Mouse (Mus musculus) brain, adult 10 weeks (tissue): Measurements from ENCODE around the gene Tefm. TPM values are rescaled to one million over a fixed set of nuclear protein-coding genes. Genes with fewer than 3 reads are reported as not detected.

ENCODE experiments used
- polyA plus RNA-seq: library from polyadenylated mRNA; stranded (reverse); fragments of 350-450 nt; fragmentation: Illumina TruSeq; extraction: RNeasy Lipid Tissue Mini Kit (QIAGEN cat#74804); gene quantifications from one replicate; pipeline ENCODE4 v1.2.3, GENCODE M21; 2015; ENCODE audit warnings: low read depth, low replicate concordance

Tefm gene
- polyA plus RNA-seq, result 13.2 TPM

GRCm38 (mm10) chr11:80141825-80142521 lies at the start of gene Tefm:
Gene Tefm, minus strand, starts transcription at chr11:80142175.

GRCm38 (mm10) chr11:80183705-80184255 lies 41.8 kb upstream of the Tefm start, which contains the start of gene Rnf135:
Gene Rnf135, plus strand, starts transcription at chr11:80183851.

GRCm38 (mm10) chr11:80153857-80154495 lies 12.0 kb upstream of the Tefm start, which contains the start of gene Adap2:
Gene Adap2, plus strand, starts transcription at chr11:80154105.

GRCm38 (mm10) chr11:80088917-80089816 lies 52.8 kb downstream of the Tefm start, which contains the start of gene Atad5:
Gene Atad5, plus strand, starts transcription at chr11:80089400.

Other genes starting within 250 kb of the Tefm start
- 26.9 TPM for gene Utp6, start 179.8 kb downstream of the Tefm start, polyA plus RNA-seq
- gene Suz12, start 149.1 kb downstream of the Tefm start, polyA plus RNA-seq, result 23.2 TPM
- gene Crlf3, start 61.2 kb downstream of the Tefm start, polyA plus RNA-seq, result 17.2 TPM
- gene Atad5, start 52.8 kb downstream of the Tefm start, polyA plus RNA-seq, result 2.9 TPM
- 4.4 TPM for gene Adap2, start 11.9 kb upstream of the Tefm start, polyA plus RNA-seq
- 4.7 TPM for gene Rnf135, start 41.7 kb upstream of the Tefm start, polyA plus RNA-seq
- 76.1 TPM for gene Rhot1, start 66.8 kb upstream of the Tefm start, polyA plus RNA-seq
- 10.2 TPM for gene Rhbdl3, start 158.7 kb upstream of the Tefm start, polyA plus RNA-seq
- 46.5 TPM for gene 5730455P16Rik, start 235.9 kb upstream of the Tefm start, polyA plus RNA-seq
- 148 TPM for gene Zfp207, start 241.1 kb upstream of the Tefm start, polyA plus RNA-seq